Mouse (Mus musculus) heart, postnatal 36 days (tissue): ENCODE measurements around the gene Fryl. TPM values are rescaled to one million over a fixed set of nuclear protein-coding genes. Genes with fewer than 3 reads are reported as not detected.

Source experiments
- DNase-seq, 2 experiments: peaks; one replicate each; pipeline ENCODE4 v3.0.0; 2021 to 2022
- intact Hi-C: fragments of 180-260 bp; cut with DNase I; formaldehyde crosslinking; loops from one replicate; pipeline ENCODE4 v1.15.1; 2025
- total RNA-seq, 2 experiments: library from RNA; stranded (reverse); gene quantifications; 2 replicates each; pipeline ENCODE4 v1.2.3; 2021

Gene Fryl
- total RNA-seq, 2 experiments from 2014 or later = 37.6 to 45.2 TPM

- intact Hi-C loops = no loop called here
- DNase-seq = no peak
Measured at GRCm38 (mm10) chr5:73264122-73264521, 7.7 kb upstream of the Fryl start.

- DNase-seq = no peak
- intact Hi-C loops = loop anchor here (5.0 kb wide), 1 partner anchor 35 kb away; no protein-coding TSS in a partner anchor
Measured at GRCm38 (mm10) chr5:73257723-73258122, 1.3 kb upstream of the Fryl start.

- DNase-seq = no peak
- intact Hi-C loops = loop anchor here (5.0 kb wide), 1 partner anchor 35 kb away; no protein-coding TSS in a partner anchor
Measured at GRCm38 (mm10) chr5:73257096-73257495, 677 bp upstream of the Fryl start.

GRCm38 (mm10) chr5:73255321-73256251 lies 833 bp downstream of the Fryl start:
- DNase-seq = peak; percentile 66 to 78
- intact Hi-C loops = loop anchor here (1.0 to 5.0 kb wide), 3 partner anchors 33 to 121 kb away; no protein-coding TSS in a partner anchor

- no peak for DNase-seq
- intact Hi-C loops = loop anchor here (1.0 to 5.0 kb wide), 3 partner anchors 32 to 120 kb away; no protein-coding TSS in a partner anchor
Measured at GRCm38 (mm10) chr5:73254660-73255059, 1.8 kb downstream of the Fryl start.

GRCm38 (mm10) chr5:73252739-73253138 lies 3.7 kb downstream of the Fryl start:
- intact Hi-C loops = loop anchor here (2.0 kb wide), 1 partner anchor 18 kb away; no protein-coding TSS in a partner anchor
- no peak for DNase-seq

- no peak for DNase-seq
- intact Hi-C loops = no loop called here
Measured at GRCm38 (mm10) chr5:73249341-73249740, 7.1 kb downstream of the Fryl start.

GRCm38 (mm10) chr5:73248211-73248610 lies 8.2 kb downstream of the Fryl start:
- DNase-seq = no peak
- intact Hi-C loops = no loop called here

DNA sequence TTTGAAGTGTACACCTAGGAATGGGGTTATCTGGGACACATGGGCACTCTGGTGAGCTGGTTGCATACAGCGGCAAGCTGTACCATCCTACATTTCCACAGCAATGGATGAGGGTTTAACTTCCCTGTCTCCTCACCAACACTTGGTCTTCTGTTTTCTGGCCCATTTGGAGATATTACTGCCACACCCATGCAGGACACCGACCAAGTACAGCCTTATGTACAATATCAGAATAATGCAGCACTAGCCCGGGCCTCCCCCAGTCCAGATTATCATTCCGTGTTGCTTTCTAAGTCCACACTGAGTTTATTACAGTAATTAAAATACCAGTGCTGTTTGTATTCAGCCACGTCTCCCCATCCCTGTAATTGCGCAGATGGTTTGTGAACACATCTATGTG lies 10.0 kb downstream of the Fryl start:
- no peak for DNase-seq
- intact Hi-C loops = no loop called here

- DNase-seq = no peak
- intact Hi-C loops = no loop called here
Measured at GRCm38 (mm10) chr5:73244403-73244802, 12.0 kb downstream of the Fryl start.

- intact Hi-C loops = no loop called here
- DNase-seq = no peak
Measured at GRCm38 (mm10) chr5:73241966-73242365, 14.5 kb downstream of the Fryl start.

- intact Hi-C loops = no loop called here
- DNase-seq = no peak
Measured at GRCm38 (mm10) chr5:73241332-73241731, 15.1 kb downstream of the Fryl start.

DNA sequence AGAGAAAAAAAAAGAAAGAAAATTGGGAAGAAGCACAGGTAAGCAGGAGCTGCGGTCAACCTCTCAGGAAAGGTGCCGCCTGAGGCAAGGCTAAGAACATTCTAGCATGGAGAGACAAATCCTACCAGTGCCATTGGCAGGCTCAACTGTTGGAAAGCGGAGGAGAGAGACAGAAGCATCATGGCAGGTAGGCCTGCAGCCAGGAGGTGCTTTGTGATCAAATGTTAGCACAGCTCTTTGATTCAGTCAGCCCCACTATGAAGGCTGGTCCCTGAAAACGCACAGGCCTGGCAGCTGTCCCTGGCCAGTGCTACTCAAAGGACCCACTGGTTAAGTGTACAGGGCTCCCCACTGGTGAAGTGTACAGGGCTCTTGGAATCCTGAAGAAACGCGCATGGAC lies 16.0 kb downstream of the Fryl start:
- intact Hi-C loops = no loop called here
- DNase-seq = no peak

DNA sequence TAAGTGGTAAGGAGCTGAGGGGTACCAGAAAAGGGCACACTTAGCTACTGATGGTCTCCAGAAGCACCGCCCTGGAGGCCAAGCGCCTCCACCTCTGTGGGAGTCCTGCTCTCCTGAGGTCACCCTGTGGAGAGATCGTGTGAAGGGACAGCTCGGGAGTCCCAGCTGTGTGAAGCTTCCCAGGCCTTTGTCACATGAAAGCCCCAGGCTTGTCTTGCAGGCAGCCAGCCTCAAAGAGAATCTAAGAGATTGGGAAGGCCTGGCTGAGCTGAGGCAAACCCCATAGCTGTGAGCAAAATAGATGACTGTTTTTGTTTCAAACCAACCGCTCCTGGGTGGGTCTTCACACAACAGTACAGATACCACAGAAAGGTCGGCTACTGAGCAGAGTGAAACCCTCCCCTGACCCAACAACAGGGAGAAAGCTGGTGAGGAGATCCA lies 19.5 kb downstream of the Fryl start:
- DNase-seq = no peak
- intact Hi-C loops = no loop called here

GRCm38 (mm10) chr5:73235201-73235600 lies 21.2 kb downstream of the Fryl start:
- intact Hi-C loops = loop anchor here (2.0 kb wide), 1 partner anchor 18 kb away; no protein-coding TSS in a partner anchor
- no peak for DNase-seq

DNA sequence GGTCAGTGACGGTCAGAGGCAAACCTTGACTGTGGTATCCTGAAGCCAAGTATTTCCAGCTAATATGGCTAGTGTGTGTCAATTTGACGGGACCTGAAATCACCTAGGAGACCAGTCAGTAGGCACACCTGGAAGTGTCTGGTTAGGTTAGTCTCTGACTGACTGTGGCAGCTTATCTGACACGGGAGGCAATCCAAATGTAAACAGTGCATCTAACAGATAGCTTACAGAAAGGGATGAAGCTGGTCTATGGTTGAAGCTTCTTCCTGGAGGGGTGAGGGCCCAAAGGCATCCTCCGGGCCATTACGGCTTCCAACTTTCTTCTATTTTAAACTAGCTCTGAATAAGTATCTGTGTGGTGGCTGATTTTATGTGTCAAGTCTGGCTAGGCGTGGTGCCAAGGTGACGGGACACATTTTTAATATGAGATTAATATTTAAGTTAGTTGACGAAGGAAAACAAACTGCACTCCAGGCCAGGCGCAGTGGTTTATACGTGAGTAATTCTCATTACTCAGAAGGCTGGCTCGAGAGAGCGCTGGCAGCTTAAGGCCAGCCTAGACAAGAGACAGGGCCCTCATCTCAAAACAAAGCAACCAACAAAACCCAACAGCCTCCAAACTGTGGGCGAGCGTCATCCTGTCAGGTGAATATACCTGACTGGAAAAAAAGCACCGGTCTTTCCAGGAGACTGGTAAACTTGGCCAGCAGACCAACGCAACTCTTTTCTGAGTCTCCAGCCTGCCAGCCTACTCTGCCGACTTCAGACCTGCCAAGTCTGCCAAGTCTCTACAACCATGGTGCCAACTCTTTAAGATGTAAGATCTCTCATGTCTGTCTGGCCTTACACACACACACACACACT lies 23.2 kb downstream of the Fryl start:
- intact Hi-C loops = no loop called here
- no peak for DNase-seq

GRCm38 (mm10) chr5:73232267-73232666 lies 24.2 kb downstream of the Fryl start:
- no peak for DNase-seq
- intact Hi-C loops = no loop called here

- intact Hi-C loops = no loop called here
- DNase-seq = no peak
Measured at GRCm38 (mm10) chr5:73231835-73232234, 24.6 kb downstream of the Fryl start.

- intact Hi-C loops = no loop called here
- DNase-seq = no peak
Measured at GRCm38 (mm10) chr5:73230171-73230570, 26.2 kb downstream of the Fryl start.

DNA sequence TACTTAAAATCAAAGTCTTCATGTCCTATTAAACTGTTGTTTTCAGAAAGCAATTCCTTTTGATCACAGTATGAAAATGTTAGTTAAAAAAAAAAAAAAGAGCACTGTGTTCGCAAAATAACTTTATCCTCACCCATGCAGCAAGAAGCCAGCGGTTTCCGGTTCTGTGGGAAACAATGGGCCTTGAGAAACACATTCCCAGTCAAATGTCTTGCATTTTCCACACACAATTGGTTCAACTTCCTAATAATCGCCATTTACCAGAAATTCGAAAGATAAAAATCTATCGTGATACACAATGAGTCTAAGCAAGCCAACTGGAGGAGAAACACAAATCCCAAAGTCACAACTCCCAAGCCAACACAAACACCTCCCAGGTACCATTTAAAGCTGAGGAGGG lies 27.0 kb downstream of the Fryl start:
- no peak for DNase-seq
- intact Hi-C loops = no loop called here
